Mouse (Mus musculus) mouse trophoblast stem cell (cell line): ENCODE measurements at regions not wholly inside any gene's neighbourhood (a gene's known extent, or its start where the extent isn't known, plus 50 kb on each side); places are given as distances from the start of the nearest gene placed in this dataset.

Experiments
- in situ Hi-C, 2 experiments: fragments of 300-500 bp; cut with MseI, MboI; formaldehyde crosslinking; loops; 2 replicates in 1 of 2; 3 replicates in 1 of 2; pipeline ENCODE4 v1.15.1; 2025

- in situ Hi-C loops = no loop called here
These were observed 298.3 kb upstream of the Gm21798 start for GRCm38 (mm10) chr15:64519207-64519628.

- in situ Hi-C loops = no loop called here
These were observed 296.9 kb upstream of the Gm21798 start for GRCm38 (mm10) chr15:64520568-64520967.

GRCm38 (mm10) chr15:64532260-64533120 is 285.0 kb upstream of the Gm21798 start:
- in situ Hi-C loops = no loop called here

- in situ Hi-C loops = no loop called here
These were observed 284.2 kb upstream of the Gm21798 start for GRCm38 (mm10) chr15:64533169-64533795.

GRCm38 (mm10) chr15:64534166-64534565 is 283.3 kb upstream of the Gm21798 start:
- in situ Hi-C loops = no loop called here

- in situ Hi-C loops = no loop called here
These were observed 282.3 kb upstream of the Gm21798 start for GRCm38 (mm10) chr15:64535160-64535559.

GRCm38 (mm10) chr15:64541395-64541794 is 276.1 kb upstream of the Gm21798 start:
- in situ Hi-C loops = no loop called here

GRCm38 (mm10) chr15:64542250-64542901 is 275.1 kb upstream of the Gm21798 start:
- in situ Hi-C loops = no loop called here

GRCm38 (mm10) chr15:64542908-64543307 is 274.6 kb upstream of the Gm21798 start:
- in situ Hi-C loops = no loop called here

- in situ Hi-C loops = no loop called here
These were observed 271.5 kb upstream of the Gm21798 start for GRCm38 (mm10) chr15:64546035-64546434.

GRCm38 (mm10) chr15:64557540-64557939 is 260.0 kb upstream of the Gm21798 start:
- in situ Hi-C loops = no loop called here

- in situ Hi-C loops = no loop called here
These were observed 259.3 kb upstream of the Gm21798 start for GRCm38 (mm10) chr15:64558220-64558619.

- in situ Hi-C loops = no loop called here
These were observed 254.9 kb upstream of the Gm21798 start for GRCm38 (mm10) chr15:64562431-64563111.

GRCm38 (mm10) chr15:64564703-64565102 is 252.8 kb upstream of the Gm21798 start:
- in situ Hi-C loops = no loop called here

- in situ Hi-C loops = no loop called here
These were observed 240.5 kb upstream of the Gm21798 start for GRCm38 (mm10) chr15:64576891-64577535.

- in situ Hi-C loops = no loop called here
These were observed 238.5 kb upstream of the Gm21798 start for GRCm38 (mm10) chr15:64578991-64579390.

GRCm38 (mm10) chr15:64580481-64580880 is 237.0 kb upstream of the Gm21798 start:
- in situ Hi-C loops = no loop called here

GRCm38 (mm10) chr15:64581046-64581445 is 236.4 kb upstream of the Gm21798 start:
- in situ Hi-C loops = no loop called here

- in situ Hi-C loops = no loop called here
These were observed 233.4 kb upstream of the Gm21798 start for GRCm38 (mm10) chr15:64584129-64584528.

GRCm38 (mm10) chr15:64586776-64587175 is 230.7 kb upstream of the Gm21798 start:
- in situ Hi-C loops = no loop called here

GRCm38 (mm10) chr15:64590092-64590881 is 227.2 kb upstream of the Gm21798 start:
- in situ Hi-C loops = no loop called here
